Mouse (Mus musculus) granulocyte monocyte progenitor cell, adult 5-6 weeks (primary cell): ENCODE measurements around the gene Gm11627. TPM values are rescaled to one million over a fixed set of nuclear protein-coding genes. Genes with fewer than 3 reads are reported as not detected.
"Not testable (repeated sequence)": the region's sequence is repeated elsewhere in the genome, so short reads cannot be mapped to it uniquely, and the experiment has no call there.

ENCODE experiments used
- ATAC-seq: replicated peaks from 2 replicates; pipeline ENCODE4 v1.8.0; 2016; ENCODE audit warnings: mild to moderate bottlenecking, moderate TSS enrichment, inconsistent platforms; ENCODE audit not compliant: poor library complexity, severe bottlenecking
- total RNA-seq, 2 experiments: library from RNA; stranded (forward) in 1 of 2; stranded (reverse) in 1 of 2; fragments of 200-712, 200-1000 nt in 1 of 2; fragments of >200 nt in 1 of 2; fragmentation: Nextera tagmentation in 1 of 2; gene quantifications; 2 replicates each; pipeline ENCODE4 v1.2.3; 2014 to 2017

The Gm11627 gene
- total RNA-seq, 2 experiments from 2014 or later: not detected

DNA sequence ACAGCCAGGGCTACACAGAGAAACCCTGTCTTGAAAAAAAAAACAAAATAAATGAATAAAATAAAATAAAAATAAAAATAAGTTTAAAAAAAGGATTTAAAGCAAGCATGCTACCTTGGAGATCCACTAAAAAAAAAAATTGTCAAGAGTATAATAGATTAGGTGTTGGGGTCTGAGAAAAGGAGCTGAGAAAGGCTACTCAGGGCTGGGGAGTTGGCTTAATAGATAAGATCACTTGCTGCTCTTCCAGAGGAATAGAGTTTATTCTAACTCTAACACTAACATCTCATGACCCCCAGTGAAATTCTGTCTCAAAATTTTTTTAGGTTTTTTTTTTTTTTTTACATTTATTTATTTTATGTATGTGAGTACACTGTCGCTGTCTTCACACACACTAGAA, 13.0 kb downstream of the Gm11627 start:
- ATAC-seq: no peak

DNA sequence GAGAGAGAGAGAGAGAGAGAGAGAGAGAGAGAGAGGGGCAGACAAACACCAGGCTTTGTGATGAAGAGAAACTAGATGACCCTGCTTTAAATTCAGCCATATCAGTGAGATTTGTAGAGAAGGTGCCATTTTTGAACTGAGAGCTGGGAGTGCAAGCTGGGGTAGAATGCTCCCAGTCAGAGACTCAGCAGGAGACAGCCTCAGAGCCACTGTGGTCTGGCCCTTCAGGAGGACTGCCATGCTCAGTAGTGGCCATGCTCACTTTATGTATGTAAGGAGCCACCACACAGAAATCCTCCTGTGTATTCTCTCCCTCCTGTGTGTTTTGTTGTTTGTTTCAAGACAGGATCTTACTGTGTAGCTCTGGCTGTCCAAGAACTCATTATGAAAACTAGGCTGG, 13.5 kb downstream of the Gm11627 start:
- ATAC-seq: no peak

DNA sequence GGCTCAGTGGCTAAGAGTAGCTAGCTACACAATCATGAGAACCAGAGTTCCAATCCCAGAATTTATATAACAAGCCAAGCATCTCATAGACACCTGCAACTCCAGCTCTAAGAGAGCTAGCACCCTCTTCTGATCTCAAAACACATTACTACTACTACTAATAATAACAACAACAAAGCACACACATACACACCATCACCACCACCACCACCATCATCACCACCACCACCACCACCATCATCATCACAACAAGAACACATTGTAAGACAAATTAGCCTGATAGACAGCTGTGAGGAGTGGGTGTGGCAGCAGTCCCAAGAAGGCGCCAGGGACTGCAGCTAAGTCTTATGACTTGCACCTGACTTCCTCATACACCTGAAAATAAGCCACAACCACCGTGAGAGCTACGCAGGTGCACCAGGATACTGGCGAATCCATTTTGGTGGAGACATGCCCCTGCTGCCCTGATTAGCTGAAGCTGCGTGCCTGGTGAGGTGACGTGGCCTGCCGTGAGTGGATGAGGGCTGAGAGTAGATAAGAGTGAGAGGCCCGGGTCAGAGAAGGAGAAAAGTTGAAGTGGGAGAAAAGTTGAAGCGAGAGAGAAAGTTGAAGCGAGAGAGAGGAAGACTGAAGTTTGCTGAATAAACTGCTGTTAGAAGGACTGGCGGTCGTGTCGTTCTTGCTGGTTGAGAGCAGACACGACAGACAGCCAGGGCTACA, 14.1 kb downstream of the Gm11627 start:
- not testable (repeated sequence) for ATAC-seq

DNA sequence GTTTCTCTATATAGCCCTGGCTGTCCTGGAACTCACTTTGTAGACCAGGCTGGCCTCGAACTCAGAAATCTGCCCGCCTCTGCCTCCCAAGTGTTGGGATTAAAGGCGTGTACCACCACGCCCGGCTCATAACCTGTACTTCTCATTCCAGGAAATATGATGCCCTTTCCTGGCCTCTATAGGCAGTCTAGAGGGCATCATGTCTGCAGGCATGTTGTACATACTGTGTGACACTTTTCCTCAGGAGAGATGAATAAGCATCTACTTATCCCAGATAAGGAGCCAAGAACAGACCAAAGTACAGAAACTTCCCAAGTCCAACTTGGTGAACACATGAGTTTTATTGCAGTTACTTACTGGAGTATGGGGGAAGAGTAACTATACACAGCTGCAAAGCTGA, 20.6 kb downstream of the Gm11627 start:
- ATAC-seq: no peak

GRCm38 (mm10) chr11:102557386-102557785, 21.9 kb downstream of the Gm11627 start:
- no peak for ATAC-seq

GRCm38 (mm10) chr11:102556716-102557074, 22.6 kb downstream of the Gm11627 start:
- ATAC-seq: no peak

GRCm38 (mm10) chr11:102556031-102556715, 23.1 kb downstream of the Gm11627 start, which contains the start of gene Gpatch8:
Gene Gpatch8, minus strand, starts transcription at chr11:102556392.
- peak; percentile 99 for ATAC-seq

DNA sequence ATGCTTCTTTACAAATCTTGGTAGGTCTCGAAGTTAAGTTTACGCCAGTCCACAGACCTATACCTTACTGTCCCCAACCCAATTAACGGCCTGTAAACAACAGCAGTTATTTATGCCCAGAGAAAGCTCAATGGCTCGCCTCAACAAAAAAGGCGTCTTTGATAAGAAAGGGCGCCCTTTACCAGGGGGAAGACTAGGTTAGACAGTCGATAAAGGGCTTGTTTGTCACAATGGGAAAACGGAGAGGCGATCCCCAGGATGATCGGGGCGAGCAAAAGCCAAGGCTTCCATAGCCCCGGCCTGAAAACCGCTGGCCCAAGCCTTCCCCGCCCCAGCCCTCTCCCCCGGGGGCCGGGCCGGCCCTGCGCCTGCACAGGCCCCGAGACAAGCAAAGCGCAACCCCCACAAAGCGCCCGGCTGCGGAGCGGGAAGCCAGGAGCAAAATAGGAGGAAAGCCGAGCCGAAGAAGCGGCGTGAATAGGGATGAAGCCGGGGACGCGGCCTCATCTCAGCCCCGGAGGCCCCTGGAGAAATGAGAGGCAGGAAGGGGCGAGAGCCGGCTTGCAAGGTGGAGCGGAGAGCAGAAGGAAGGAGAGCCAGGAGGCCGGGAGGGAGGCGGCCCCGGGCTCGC, 23.7 kb downstream of the Gm11627 start:
- peak; percentile 41 for ATAC-seq

- ATAC-seq: no peak
These were observed 27.2 kb downstream of the Gm11627 start for GRCm38 (mm10) chr11:102552051-102552450.

DNA sequence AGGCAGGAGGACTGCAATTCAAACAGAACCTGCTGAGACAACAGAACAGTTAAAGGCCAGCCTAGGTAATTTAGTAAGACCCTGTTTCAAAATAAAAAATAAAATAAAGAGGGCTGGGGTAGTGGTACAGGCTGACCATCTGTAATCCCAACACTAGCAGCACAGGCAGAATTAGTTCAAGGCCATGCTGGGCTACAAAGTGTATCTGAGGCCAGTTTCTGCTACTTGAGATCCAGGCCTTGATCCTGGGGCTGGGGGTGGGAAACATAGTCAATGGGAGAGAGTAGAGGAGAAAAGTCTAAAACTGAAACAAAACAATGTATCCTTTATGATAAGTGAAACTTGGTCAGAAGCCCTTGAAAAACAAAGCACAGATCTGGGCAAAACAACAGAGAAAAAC, 28.1 kb downstream of the Gm11627 start:
- ATAC-seq: no peak

DNA sequence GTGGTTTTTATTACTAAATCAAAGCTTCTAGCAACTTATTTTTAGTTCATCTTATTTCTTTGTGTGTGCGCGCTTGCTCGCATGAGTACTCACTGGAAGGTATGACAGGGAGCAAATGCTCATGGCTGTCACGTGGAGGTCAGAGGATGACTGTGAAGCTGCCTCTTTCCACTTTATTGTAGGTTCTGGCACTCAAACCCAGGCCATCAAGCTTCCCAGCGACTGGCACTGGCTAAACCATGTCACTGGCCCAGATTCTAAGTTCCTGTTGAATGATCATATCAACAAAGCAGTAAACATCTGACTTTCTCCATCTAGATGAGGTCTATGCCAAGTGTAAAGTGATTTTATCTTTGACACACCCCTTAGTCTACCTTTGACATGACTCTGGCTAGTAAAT, 37.8 kb downstream of the Gm11627 start:
- ATAC-seq: no peak

GRCm38 (mm10) chr11:102540286-102540685, 39.0 kb downstream of the Gm11627 start:
- not testable (repeated sequence) for ATAC-seq

DNA sequence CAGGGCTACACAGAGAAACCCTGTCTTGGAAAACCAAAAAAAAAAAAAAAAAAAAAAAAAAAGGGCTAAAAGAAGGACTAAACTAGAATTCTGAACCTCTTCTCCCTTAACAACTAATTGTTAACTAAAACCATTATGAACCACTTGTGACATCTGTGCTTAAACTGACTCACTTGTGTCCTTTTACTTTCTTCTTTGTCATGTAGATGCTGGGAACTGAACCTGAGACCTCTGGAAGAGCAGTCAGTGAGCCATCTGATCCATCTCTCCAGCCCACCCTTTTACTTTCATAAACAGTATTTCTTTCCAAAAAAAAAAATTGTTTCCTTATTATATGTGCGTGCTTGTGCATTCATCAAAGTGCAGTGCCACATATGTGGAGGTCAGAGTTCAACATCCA, 39.6 kb downstream of the Gm11627 start:
- ATAC-seq: no peak

DNA sequence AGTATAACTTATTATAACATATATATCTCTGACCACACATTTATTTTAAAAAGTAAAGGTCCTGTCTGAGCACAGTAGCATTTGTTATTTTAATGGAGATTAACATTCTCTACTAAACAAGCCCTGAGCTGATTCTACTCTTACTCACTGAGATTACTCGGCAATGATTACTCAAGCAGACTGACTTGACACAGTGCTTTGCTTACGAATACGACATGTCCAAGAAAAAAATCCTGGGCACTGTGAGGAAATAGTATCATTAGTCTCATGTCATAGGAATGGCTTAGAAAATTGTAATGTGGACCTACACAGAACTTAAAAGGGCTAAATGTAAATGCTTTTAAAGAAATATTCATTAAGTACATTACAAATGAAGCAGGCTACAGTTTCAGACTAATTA, 43.1 kb downstream of the Gm11627 start:
- ATAC-seq: no peak

DNA sequence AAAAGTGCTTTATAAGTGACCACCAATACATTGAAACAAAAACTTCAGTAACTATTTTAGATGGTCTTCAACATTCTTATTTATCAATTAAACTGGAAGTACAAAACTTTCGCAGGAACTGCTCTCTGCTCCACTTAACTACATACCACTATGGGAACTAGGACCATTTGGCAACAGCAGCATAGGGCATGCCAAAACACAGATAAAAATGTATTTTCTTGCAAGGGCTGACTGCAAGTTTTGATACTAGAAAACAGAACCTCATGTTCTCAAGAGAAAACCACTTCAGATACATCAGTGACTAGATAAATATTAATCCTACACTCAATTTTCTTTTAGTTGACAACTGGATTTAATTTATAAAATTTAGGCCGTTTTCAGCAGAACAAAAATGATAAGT, 45.2 kb downstream of the Gm11627 start:
- no peak for ATAC-seq

DNA sequence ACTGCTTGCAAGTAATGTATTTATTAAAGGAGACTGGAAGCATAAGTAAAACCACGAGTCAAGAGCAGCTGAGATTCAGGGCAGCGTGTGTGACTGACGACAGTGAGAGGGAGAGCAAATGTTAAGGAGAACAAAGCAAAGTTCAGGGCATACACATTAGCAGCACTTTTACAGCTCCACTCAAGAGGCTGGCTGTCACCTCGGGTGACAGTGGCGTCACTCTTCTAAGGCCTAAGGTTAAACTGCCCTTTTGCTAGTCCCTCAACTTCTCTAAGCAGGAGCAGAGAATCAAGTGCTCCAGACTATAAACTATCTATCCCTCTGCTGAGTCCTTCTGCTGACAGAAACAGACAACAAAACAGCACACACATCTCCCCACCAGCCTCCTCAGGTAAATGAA, 47.8 kb downstream of the Gm11627 start:
- ATAC-seq: no peak

Other genes starting within 250 kb of the Gm11627 start
- gene Slc4a1, start 213.3 kb downstream of the Gm11627 start, total RNA-seq (2014; fragmentation: Nextera tagmentation): not detected in 2 replicates
- under 0.01 and 1.6 TPM in 2 replicates for gene Slc4a1, start 213.3 kb downstream of the Gm11627 start, total RNA-seq (2017)
- not detected in 2 replicates for gene Rundc3a, start 186.1 kb downstream of the Gm11627 start, total RNA-seq (2014; fragmentation: Nextera tagmentation)
- gene Rundc3a, start 186.1 kb downstream of the Gm11627 start, total RNA-seq (2017): not detected in 2 replicates
- 99.0 and 163 TPM in 2 replicates for gene Slc25a39, start 171.5 kb downstream of the Gm11627 start, total RNA-seq (2014; fragmentation: Nextera tagmentation)
- gene Slc25a39, start 171.5 kb downstream of the Gm11627 start, total RNA-seq (2017): 51.4 and 53.9 TPM in 2 replicates
- gene Grn, start 149.1 kb downstream of the Gm11627 start, total RNA-seq (2014; fragmentation: Nextera tagmentation): 110 and 152 TPM in 2 replicates
- gene Grn, start 149.1 kb downstream of the Gm11627 start, total RNA-seq (2017): 38.6 and 48.3 TPM in 2 replicates
- not detected in 2 replicates for gene Fam171a2, start 131.8 kb downstream of the Gm11627 start, total RNA-seq (2014; fragmentation: Nextera tagmentation)
- gene Fam171a2, start 131.8 kb downstream of the Gm11627 start, total RNA-seq (2017): not detected in 2 replicates
- gene Itga2b, start 109.3 kb downstream of the Gm11627 start, total RNA-seq (2014; fragmentation: Nextera tagmentation): 12.4 and 17.1 TPM in 2 replicates
- 14.4 and 14.7 TPM in 2 replicates for gene Itga2b, start 109.3 kb downstream of the Gm11627 start, total RNA-seq (2017)
- gene Gpatch8, start 23.1 kb downstream of the Gm11627 start, total RNA-seq (2014; fragmentation: Nextera tagmentation): 29.3 and 46.4 TPM in 2 replicates
- 19.7 and 21.3 TPM in 2 replicates for gene Gpatch8, start 23.1 kb downstream of the Gm11627 start, total RNA-seq (2017)
- gene Fzd2, start 24.9 kb upstream of the Gm11627 start, total RNA-seq (2014; fragmentation: Nextera tagmentation): not detected in 2 replicates
- not detected in 2 replicates for gene Fzd2, start 24.9 kb upstream of the Gm11627 start, total RNA-seq (2017)
- gene Meioc, start 84.3 kb upstream of the Gm11627 start, total RNA-seq (2014; fragmentation: Nextera tagmentation): not detected in 2 replicates
- not detected in 2 replicates for gene Meioc, start 84.3 kb upstream of the Gm11627 start, total RNA-seq (2017)
- 15.5 and 16.9 TPM in 2 replicates for gene Ccdc43, start 118.3 kb upstream of the Gm11627 start, total RNA-seq (2014; fragmentation: Nextera tagmentation)
- gene Ccdc43, start 118.3 kb upstream of the Gm11627 start, total RNA-seq (2017): 33.5 and 42.8 TPM in 2 replicates
- gene Adam11, start 182.0 kb upstream of the Gm11627 start, total RNA-seq (2014; fragmentation: Nextera tagmentation): 9.4 TPM in 1 of 2 replicates, not detected in the other
- gene Adam11, start 182.0 kb upstream of the Gm11627 start, total RNA-seq (2017): 0.17 TPM in 1 of 2 replicates, not detected in the other
- gene Gjc1, start 240.2 kb upstream of the Gm11627 start, total RNA-seq (2014; fragmentation: Nextera tagmentation): not detected in 2 replicates
- not detected in 2 replicates for gene Gjc1, start 240.2 kb upstream of the Gm11627 start, total RNA-seq (2017)